Mouse (Mus musculus) T-cell, adult 2 months (primary cell): ENCODE data around the gene Pdpk1.

ENCODE experiments used
- DNase-seq: peaks from one replicate; pipeline ENCODE4 v3.0.0; 2022; ENCODE audit warnings: low spot score

Pdpk1 gene

GRCm38 (mm10) chr17:24036954-24037353 is 113.8 kb downstream of the Pdpk1 start:
- DNase-seq = no peak

GRCm38 (mm10) chr17:24035087-24035486 is 115.6 kb downstream of the Pdpk1 start:
- no peak for DNase-seq

- no peak for DNase-seq
Observed at GRCm38 (mm10) chr17:24030551-24030950, 120.2 kb downstream of the Pdpk1 start.

GRCm38 (mm10) chr17:24029477-24029876 is 121.2 kb downstream of the Pdpk1 start:
- DNase-seq = no peak
